Mouse (Mus musculus) adrenal gland, adult 8-10 months (tissue): ENCODE measurements around the gene Fmnl3. TPM values are rescaled to one million over a fixed set of nuclear protein-coding genes. Genes with fewer than 3 reads are reported as not detected.

Experiments used
- DNase-seq: peaks from one replicate; pipeline ENCODE4 v3.0.0; 2022
- total RNA-seq, 4 experiments: library from RNA; stranded (reverse); gene quantifications; 2 replicates each; pipeline ENCODE4 v1.2.4; 2022

The Fmnl3 gene
- total RNA-seq, 4 experiments from 2014 or later: 16.5 to 29.3 (median 24.4) TPM

GRCm38 (mm10) chr15:99342194-99342981, 27.9 kb downstream of the Fmnl3 start:
- no peak for DNase-seq

GRCm38 (mm10) chr15:99341102-99341501, 29.2 kb downstream of the Fmnl3 start:
- DNase-seq: no peak

- no peak for DNase-seq
Observed at GRCm38 (mm10) chr15:99339669-99340068, 30.6 kb downstream of the Fmnl3 start.

DNA sequence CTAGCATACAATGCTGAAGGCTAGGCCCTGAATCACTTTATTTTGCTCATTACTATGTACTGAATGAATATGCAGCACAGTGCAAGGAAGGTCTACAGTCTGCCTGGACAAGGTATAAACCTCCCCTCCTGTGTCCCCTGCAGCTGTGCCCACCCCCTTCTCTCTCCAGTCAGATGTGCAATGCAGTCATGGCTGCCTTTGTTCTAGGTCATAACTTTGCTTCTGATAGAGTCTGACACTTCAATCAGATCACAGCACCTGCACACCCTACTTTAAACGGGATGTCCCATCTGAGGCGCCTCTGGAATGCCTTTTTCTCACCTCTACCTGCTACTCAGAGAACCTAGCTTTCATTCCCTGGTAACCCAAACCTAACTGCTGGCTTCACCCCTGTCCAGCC, 31.4 kb downstream of the Fmnl3 start:
- no peak for DNase-seq

DNA sequence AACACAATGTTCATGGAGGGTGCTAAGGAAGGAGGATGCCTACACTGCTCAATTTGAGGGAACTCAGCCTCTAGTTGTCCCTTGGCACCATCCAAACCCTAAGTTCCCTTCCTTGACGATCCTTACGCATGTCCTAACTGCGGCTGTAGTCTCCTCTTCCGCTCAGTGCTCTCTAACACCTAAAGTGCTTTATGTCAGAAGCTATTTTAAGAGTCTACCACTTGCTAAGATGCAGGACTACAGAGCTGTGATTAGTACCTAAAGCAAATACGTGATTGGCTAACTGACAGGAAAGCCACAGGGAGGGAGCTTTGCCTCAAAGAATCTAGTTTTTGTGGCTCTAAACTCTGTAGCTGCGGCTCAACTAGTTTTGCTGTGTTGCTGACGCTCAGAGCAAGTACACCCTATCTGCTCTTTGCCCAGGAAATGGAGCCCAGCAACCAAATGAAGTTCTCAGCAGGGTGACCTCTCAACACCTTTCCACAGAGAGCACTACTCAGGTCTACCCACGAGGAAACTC, 34.4 kb downstream of the Fmnl3 start:
- no peak for DNase-seq

DNA sequence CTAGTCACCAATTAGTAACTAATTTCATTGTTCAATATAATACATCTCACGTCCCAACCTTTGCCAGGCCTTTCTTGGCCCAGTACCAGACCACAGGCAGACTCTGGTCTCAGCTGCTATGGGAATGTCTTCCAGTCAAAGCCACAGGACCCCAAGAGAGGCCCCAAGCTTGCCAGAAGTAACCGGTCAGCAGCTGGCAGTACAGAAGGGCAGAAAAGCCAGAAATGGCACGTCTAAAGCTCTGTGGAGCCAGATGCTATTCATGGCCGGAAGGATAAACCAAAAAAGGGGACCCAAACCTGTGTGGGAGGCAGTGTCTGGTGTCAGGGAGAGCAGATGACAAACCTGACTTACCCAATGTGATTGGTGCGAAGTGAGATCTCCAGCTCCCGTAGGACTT, 35.8 kb downstream of the Fmnl3 start:
- no peak for DNase-seq

DNA sequence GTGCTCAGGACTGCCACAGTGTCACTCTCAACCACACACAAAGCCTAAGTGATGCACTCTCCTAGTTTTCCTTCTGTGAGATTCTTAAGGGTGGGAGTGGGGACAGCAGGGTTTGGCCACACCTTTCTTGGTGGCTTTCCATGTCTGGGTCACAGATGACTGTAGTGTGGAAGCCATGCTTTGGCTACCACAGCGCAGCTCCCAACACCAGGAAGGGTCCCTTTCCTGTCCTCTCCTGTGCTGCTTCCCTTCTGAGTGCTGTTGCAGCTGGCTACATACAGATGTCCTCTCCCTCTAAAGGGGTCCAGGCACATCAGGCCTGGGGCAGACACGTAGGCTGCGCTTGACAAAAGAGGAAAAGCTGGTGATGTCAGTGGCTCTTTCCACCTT, 36.6 kb downstream of the Fmnl3 start:
- no peak for DNase-seq

GRCm38 (mm10) chr15:99332921-99333675, 37.2 kb downstream of the Fmnl3 start:
- DNase-seq: peak; percentile 64

GRCm38 (mm10) chr15:99332111-99332510, 38.2 kb downstream of the Fmnl3 start:
- no peak for DNase-seq

- no peak for DNase-seq
Observed at GRCm38 (mm10) chr15:99331341-99331740, 38.9 kb downstream of the Fmnl3 start.

GRCm38 (mm10) chr15:99330324-99330723, 40.0 kb downstream of the Fmnl3 start:
- DNase-seq: no peak

DNA sequence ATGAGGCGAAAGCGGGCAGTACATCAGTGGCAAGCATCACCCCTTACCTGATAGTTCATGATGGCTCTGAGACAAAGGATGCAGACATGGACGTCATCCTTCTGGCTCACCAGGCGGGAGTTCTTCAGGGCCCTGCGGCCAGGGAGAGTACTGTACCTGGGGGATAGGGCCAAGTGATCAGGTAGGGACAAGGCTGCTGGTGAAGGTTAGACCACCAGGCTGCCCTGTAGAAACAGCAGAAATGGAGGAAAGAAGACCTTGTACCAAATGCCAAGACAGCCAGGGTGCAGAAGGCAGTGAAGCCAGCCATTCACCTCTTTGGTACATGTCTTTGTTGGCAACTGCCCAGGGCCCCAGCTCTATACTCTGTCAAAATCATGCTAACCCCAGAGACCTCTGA, 42.3 kb downstream of the Fmnl3 start:
- DNase-seq: no peak

DNA sequence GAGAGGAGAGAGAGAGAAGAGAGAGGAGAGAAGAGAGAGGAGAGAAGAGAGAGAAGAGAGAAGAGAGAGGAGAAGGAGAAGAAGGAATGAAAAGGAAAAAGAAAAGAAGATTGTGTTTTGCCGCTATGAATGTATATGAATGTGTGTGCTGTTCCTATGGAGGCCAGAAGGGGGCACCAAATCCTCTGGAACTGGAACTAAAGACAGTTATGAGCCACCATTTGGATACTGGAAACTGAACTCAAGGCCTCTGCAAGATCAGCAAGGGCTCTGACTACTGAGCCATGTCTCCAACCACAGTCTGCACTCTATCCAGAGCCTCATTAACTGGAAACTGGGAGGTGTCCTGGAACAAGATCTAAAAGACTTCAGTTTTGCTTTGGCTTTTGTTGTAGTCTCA, 43.3 kb downstream of the Fmnl3 start:
- DNase-seq: no peak

DNA sequence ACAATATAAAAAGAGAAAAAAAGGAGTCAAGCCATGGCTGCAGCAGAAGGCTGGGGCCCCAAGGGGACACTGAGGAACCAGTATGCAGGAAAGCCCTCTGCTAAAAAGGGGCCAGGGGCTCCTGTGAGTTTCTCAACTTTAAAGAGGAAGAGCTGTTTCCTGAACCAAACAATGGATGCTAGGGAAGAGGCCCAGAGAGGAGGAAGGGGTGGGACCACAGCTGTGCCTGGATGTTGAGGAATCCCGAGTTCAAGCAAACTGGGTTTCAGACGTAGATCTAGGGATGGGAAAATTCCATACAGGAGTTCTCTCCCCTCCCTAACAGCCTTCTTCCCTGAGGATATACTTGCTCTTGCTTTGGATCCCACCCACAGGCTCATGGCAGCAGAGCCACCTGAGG, 43.9 kb downstream of the Fmnl3 start:
- DNase-seq: no peak

DNA sequence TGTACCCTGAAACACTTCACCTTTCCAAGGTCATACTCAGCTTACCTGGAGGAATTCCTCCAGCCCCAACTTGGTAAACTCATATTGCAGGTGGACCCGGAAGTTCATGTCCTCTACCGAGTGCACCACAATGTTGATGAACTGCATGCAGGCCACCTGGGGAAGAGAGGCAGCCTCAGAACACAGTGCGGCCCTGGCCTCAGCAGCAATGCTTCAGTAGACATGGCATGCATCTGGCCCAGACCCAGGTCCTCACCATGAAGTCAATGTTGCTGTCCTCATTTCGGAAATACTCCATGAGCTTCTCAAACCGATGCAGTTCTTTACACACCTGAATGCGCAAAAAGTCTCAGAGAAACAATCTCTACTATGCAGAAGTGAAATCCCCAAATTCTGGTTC, 44.7 kb downstream of the Fmnl3 start:
- DNase-seq: no peak

DNA sequence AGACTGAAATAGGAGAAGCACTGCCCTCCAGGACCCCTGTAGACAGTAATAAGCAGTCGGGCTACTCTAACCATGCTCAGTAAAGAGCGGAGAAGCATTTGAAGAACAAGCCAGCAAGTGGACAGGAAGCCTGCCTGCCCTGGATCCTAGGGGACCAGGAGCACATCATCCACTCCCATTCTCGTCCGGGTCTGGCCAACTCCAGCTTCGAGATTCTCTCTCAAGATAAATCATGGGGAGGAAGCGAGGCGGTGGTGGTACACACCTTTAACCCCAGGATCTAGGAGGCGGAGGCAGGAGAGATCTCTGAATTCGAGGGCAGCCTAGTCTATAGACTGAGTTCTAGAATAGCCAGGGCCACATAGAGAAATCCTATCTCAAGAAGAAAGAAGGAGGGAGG, 46.1 kb downstream of the Fmnl3 start:
- no peak for DNase-seq

DNA sequence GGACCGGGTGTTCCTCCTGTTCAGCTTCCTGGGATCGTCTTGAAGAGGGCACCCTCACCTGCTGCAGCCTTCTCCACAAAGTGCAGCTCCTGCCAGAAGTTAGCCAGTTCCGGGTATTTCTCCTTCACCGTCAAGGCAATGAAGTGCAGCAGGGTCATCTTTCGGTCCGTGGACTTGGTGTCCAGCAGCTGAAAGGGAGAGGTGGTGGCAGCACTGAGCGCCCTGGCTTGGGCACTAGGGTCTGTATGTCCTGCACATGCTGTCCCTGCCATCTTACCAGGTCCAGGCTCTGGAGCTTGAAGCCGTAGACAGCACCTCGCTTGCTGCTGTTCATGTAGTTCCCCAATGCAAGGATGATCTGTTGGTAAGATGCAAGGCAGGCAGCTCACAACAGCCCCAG, 49.3 kb downstream of the Fmnl3 start:
- DNase-seq: no peak

- DNase-seq: no peak
Observed at GRCm38 (mm10) chr15:99320168-99320674, 50.1 kb downstream of the Fmnl3 start.

DNA sequence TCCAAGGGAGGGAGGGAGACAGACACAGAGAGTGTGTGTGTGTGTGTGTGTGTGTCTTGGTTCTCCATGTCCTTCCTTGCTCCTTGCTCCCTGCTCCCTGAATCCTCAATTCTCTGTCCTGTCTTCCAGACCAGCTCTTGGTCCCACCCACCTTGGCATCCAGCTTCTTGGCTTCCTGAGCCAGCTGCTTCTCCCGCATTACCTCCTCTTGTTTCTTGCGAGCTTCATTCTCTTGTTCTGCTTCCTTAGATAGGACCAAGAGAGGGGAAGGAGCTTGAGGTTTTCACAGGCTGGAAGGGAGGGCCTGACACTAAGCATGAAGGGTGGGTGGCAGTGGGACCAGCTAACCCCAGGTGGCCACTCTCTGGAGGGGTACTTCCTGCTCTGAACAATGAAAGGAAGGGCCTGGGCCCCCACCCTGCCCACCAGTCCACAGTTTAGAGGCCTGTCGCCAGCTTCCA, 50.8 kb downstream of the Fmnl3 start:
- DNase-seq: no peak

- no peak for DNase-seq
Observed at GRCm38 (mm10) chr15:99318861-99319410, 51.3 kb downstream of the Fmnl3 start.

GRCm38 (mm10) chr15:99318071-99318470, 52.2 kb downstream of the Fmnl3 start:
- no peak for DNase-seq

DNA sequence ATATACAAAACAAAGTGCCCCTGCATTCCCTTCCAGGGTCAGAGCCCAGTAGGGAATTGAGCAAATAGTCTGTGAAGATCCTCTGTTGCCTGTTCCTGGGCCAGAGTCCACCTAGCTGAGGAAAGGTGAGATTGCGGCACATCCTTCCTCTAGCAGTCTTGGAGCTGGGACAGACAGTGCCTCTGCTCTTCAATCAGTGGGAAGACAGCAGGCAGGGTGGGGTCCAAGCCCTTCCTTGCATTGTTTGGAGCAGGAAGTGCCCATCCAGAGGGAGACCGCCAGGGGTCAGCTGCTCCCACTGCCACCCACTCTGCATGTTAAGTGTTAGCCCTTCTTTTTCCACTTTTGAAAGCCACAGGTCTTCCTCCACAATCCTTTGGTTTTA, 53.0 kb downstream of the Fmnl3 start:
- peak; percentile 39 for DNase-seq
